Mouse (Mus musculus) bone marrow, adult 2 months (tissue): ENCODE data around the gene Inha. TPM values are rescaled to one million over a fixed set of nuclear protein-coding genes. Genes with fewer than 3 reads are reported as not detected.

ENCODE experiments used
- H3K27ac ChIP-seq: fragments of 200-500 bp; 2 replicates; pipeline ENCODE4 v1.5.1; 2012; ENCODE audit warnings: low read depth, mild to moderate bottlenecking, control low read depth, inconsistent platforms, low read length; ENCODE audit not compliant: control insufficient read depth, poor library complexity, insufficient read depth
- H3K4me1 ChIP-seq: fragments of 200-500 bp; 2 replicates; pipeline ENCODE4 v1.6.1; 2011; ENCODE audit warnings: low read length; ENCODE audit not compliant: control insufficient read depth, insufficient read depth
- H3K4me3 ChIP-seq: fragments of 200-500 bp; replicated peaks from 2 replicates; pipeline ENCODE3; 2011; ENCODE audit warnings: mild to moderate bottlenecking, low read depth, low read length, control low read depth; ENCODE audit not compliant: control insufficient read depth
- CTCF ChIP-seq: fragments of 200-500 bp; IDR thresholded peaks from 2 replicates; pipeline ENCODE4 v1.5.1; 2011; ENCODE audit warnings: low read length, control low read depth; ENCODE audit not compliant: control insufficient read depth, insufficient read depth
- POLR2A ChIP-seq: fragments of 200-500 bp; IDR thresholded peaks from 2 replicates; pipeline ENCODE4 v1.6.1; 2011; ENCODE audit warnings: low read depth, mild to moderate bottlenecking, control low read depth, low read length, borderline replicate concordance; ENCODE audit not compliant: control insufficient read depth
- WGBS: fragments of 180-500 bp; shearing (Covaris S2); methylation state at CpG from one replicate; pipeline ENCODE4 v1.1.7; 2018; 5-methylcytosine and 5-hydroxymethylcytosine counted together
- polyA plus RNA-seq: library from polyadenylated mRNA; stranded (reverse); fragments of >200 nt; gene quantifications from 2 replicates; pipeline ENCODE4 v1.2.4, GENCODE M21; 2011; ENCODE audit warnings: low replicate concordance; ENCODE audit not compliant: missing spikeins, insufficient read depth, insufficient read length

The Inha gene
- polyA plus RNA-seq: not detected in 2 replicates

DNA sequence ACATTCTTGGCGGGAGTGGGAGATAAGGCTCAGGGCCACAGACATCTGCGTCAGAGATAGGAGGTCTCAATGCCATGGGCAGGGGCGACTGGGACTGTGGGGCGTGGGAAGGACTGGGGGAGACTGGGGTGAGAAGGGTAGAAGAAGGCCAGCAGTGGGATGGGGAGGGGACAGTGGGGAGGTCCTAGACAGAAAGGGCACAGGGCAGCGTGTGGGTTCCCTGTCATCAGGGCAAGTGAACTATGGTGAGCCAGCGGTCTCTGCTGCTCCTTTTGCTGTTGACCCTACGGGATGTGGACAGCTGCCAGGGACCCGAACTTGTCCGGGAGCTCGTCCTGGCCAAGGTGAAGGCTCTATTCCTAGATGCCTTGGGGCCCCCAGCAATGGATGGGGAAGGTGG, at the start of gene Inha:
TSS of gene Inha (plus strand) at position 72 of the 400 bp plus-strand sequence.
- H3K4me1 ChIP-seq: no peaks in the 10 kb centered on the region
- no peak within 1 kb of the TSS for H3K4me3 ChIP-seq
- 74% methylated on average over 10 of the region's 10 CpGs for WGBS
- TF ChIP-seq CTCF (no peak), POLR2A (no peak)
- H3K27ac ChIP-seq: no peak within 1 kb of the TSS; the same call in 1 of the 2 replicates

DNA sequence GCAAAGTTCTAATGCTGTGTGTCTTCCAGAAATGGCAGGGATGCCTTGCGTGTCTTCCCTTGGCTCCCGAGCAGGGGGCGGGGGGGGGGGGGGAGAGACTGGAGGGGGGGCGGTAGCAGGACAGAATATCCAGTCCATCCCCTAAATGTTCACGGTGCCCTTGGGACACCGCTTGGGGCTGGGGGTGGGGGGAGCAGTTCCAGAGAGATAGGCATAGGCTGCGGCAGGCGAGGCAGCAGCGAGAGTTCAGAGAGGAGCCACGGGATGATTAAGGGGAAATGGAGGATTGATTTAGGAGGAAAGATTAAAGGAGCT, 49.2 kb upstream of the Inha start:
- no peak overlapping the region for H3K4me3 ChIP-seq
- 9% methylated on average over 10 of the region's 10 CpGs for WGBS
- no peak for TF ChIP-seq CTCF
- no peak for TF ChIP-seq POLR2A
- no peak overlapping the region for H3K27ac ChIP-seq
- H3K4me1 ChIP-seq: no peaks in the 10 kb centered on the region; the same call in 1 of the 2 replicates

DNA sequence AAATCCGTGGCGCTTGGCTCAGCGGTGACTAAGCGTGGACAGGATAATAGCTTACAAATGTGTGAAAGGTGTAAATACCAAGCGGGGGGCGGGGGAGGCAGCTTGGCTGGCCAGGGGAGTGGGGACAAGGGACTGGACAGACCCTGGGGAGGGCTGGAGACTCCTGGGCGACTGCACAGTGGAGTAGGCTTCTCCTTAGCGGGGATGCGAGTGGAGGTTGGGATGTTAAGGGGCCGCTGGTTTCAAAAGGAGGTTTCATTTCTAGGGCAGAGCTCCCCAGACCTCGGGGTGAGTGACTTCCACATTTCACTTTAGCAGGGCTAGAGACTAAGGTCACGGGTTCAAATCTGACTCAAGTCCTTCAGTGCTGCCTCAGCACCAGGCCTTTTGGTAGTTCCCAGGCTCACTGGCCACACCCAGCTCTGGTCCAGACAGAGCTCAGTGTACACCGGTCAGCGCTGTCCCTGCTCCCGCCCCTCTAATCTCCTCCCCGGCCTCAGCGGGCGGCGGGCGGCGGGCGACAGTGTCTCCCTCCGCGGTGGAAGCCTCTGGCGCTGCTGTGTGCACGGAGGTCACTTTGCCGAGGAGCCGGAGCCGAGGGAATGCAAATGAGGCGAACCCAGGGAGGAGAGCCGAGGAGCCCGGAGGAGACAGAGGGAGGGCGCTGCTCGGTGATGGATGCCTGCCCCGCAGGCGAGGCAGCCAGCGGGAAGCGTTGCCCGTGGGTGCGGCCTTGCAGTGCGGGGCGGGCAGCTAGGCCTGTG, 48.7 kb upstream of the Inha start:
- TF ChIP-seq POLR2A (no peak), CTCF (no peak)
- Histone ChIP-seq H3K4me1 (no peaks in the 10 kb centered on the region; the same call in 1 of the 2 replicates), H3K27ac (no peak overlapping the region; the same call in 1 of the 2 replicates), H3K4me3 (no peak overlapping the region)
- WGBS: 7% methylated on average over 42 of the region's 42 CpGs

DNA sequence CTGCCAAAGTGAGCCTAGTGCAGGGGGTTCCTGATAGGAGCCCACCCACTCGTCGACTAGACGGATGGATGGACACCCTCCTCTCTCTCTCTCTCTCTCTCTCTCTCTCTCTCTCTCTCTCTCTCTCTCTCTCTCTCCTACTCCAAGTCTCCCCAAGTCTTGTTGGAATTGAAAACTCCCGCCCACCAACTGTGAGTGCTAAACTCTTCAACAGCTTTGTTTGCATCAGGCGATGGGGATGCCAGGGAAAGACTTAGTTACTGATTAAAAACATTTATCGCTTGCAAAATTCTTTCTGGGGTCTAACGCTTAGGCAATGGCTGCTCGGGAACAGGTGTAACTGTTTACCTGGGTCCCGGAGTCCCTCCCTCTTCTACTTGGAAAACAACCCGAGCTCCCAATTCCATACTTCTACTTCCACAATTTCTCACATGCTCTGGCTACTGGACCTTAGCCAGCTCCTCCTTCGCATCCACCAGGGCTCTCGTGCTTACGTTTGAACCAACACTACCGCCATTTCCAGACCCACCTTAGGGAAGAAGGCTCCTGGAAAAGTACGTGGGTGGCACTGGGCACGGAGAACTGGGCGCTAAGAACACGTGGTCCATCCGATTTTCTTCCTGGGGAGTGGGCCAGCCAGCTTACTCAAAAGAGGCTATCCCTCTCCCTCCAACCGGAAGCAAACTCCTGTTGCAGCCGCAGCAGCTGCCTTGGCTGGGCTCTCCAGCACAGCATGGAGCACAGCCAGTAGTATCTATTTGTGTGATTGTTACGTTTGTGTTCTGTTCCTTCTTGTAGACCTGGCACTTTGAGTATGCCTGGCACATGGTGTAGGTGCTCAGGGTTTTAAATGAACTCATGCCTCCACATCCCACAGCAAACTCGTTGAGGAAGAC, 47.8 kb upstream of the Inha start:
- WGBS: 21% methylated on average over 23 of the region's 23 CpGs
- Histone ChIP-seq H3K27ac (no peak overlapping the region), H3K4me1 (no peaks in the 10 kb centered on the region; the same call in 1 of the 2 replicates), H3K4me3 (no peak overlapping the region)
- TF ChIP-seq POLR2A (no peak), CTCF (no peak)

DNA sequence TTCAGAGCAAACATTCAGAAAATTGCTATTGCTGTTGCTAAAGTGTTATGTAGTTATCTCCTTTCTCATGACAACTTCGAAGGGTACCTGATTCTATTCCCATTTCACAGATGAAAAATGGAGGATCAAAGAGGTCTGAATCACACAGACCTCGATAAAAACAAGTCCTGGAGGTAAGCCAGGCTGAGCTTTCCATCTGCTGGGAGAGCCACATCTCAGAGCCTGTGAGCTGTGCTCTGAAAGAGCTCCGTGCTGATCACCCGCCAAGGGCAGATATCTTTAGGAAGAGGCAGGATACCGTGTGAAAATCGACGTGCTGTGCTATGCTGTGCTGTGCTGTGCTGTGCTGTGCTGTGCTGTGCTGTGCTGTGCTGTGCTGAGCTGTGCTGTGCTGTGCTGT, 46.6 kb upstream of the Inha start:
- Histone ChIP-seq H3K4me3 (no peak overlapping the region), H3K27ac (no peak overlapping the region), H3K4me1 (no peaks in the 10 kb centered on the region; the same call in 1 of the 2 replicates)
- 63% methylated on average over 7 of the region's 7 CpGs for WGBS
- TF ChIP-seq CTCF: no peak
- no peak for TF ChIP-seq POLR2A

DNA sequence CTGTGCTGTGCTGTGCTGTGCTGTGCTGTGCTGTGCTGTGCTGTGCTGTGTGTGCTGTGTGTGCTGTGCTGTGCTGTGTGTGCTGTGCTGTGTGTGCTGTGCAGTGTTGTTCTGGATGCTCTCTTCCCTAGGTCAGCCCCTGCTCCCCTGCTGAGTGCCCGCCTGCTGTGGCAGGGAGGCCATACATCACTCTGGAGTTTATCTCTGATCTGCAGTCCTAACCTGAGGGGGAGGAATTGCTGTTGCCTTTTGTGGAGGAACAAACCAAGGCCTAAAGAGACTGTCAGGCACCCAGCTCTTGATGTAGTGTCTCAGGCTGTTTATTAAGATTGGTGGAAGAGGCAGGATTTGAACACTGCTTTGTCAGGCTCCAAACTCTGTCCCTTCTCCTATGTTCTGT, 44.2 kb upstream of the Inha start:
- Histone ChIP-seq H3K27ac (no peak overlapping the region), H3K4me1 (no peaks in the 10 kb centered on the region; the same call in 1 of the 2 replicates), H3K4me3 (no peak overlapping the region)
- 41% methylated on average over 1 of the region's 1 CpGs for WGBS
- no peak for TF ChIP-seq CTCF
- TF ChIP-seq POLR2A: no peak

DNA sequence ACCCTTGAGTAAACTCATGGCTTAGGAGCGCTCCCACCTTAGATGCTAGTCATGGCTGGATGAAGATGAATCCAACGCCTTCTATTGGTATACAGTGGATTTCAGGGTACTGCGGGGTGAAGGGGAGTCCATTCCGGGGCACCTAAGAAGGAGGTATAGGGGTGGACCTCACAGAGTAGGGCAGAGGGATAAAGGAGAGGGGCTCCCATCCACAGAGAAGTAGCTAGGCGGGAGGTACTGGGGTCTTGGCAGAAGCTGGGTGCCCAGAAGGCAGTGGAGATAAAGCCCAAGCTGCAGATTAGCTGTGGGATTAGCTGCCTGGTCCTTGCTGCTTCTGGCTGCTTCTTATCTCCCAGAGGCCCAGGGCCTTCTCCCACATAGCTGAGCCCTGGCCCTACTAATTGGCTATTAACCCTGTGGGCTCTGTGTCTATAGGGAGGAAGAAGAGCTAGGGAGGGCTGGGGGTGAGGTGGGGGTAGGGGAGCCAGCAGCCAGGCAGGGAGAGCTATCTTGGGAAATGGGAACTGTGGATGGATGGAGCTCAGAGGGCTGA, 43.1 kb upstream of the Inha start:
- H3K27ac ChIP-seq: no peak overlapping the region
- H3K4me3 ChIP-seq: no peak overlapping the region
- 81% methylated on average over 5 of the region's 5 CpGs for WGBS
- TF ChIP-seq CTCF (no peak), POLR2A (no peak)
- no peaks in the 10 kb centered on the region; the same call in 1 of the 2 replicates for H3K4me1 ChIP-seq
